Mouse (Mus musculus) megakaryocyte progenitor cell, adult 5-6 weeks (primary cell): Measurements from ENCODE around the gene Fkbp14. TPM values are rescaled to one million over a fixed set of nuclear protein-coding genes. Genes with fewer than 3 reads are reported as not detected.

ENCODE experiments used
- ATAC-seq: replicated peaks from 2 replicates; pipeline ENCODE4 v1.8.0; 2016; ENCODE audit warnings: mild to moderate bottlenecking, moderate TSS enrichment, inconsistent platforms; ENCODE audit not compliant: poor library complexity
- total RNA-seq, 2 experiments: library from RNA; stranded (forward) in 1 of 2; stranded (reverse) in 1 of 2; fragments of 157-497, 149-512 nt in 1 of 2; fragments of 200-1000 nt in 1 of 2; gene quantifications; 2 replicates each; pipeline versions ENCODE4 v1.2.3 to v1.2.4; 2015 to 2017

Gene Fkbp14
- total RNA-seq (2015): 0.54 TPM in 1 of 2 replicates, not detected in the other
- total RNA-seq (2017): 0.29 TPM in 1 of 2 replicates, not detected in the other

DNA sequence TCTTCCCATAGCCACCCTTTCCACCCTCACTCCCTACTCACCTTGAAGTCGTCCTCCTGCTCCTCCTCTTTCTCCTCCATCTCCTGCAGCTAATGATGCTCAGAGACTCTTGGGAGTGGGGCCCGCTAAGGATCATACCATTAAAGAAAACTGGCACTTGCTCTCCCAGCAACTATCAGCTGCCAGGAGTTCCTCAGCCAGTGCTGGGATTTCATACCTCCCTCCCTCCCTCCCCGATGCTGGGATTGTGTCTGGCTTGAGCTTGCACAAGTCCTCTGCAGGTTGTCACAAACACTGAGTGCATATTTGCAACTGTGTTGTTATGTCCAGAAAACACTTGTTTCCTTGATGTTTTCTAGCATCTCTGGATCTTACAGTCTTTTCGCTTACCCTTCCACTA, at the start of gene Fkbp14:
TSS of gene Fkbp14 (minus strand) at position 101 of the 400 bp plus-strand sequence.
- ATAC-seq: no peak

DNA sequence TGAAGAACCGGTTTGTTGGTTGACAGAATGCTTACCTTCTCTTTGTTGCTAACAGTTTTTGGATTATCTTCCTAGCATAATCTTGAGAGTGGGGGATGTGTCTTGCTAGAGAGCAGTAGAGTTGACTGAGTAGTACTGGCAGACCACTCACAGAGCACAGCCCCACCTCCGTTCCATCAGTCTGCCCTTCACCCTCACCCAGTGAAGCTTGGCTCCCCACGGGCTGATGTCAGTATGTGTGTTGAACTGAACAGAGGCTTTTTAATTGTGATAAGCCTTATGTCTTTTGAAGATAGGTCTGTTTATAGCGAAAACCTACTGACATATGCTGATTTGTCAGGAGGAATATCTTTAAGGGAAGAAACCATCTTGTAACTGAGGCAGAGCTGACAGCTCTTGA, 46.1 kb upstream of the Fkbp14 start:
- peak; percentile 81 for ATAC-seq

DNA sequence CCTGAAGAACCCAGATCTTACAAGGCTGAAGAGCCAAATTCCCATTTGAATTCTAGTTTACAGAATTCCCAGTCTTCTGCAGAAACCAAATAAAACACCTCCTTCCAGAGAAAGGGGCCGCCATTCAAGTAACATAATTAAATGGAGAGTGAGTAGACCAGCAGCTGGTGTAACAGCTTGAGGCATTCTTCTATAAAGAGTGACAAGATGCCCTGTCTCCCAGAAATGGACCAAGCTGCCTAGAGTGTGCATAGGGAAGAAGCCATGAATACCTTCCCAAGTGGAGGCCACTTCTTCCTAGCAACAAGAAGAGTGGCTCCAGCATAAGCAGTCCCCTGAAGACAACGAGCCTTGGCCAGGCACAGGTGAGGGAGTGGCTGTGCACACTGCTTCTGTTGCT, 44.8 kb upstream of the Fkbp14 start:
- no peak for ATAC-seq

DNA sequence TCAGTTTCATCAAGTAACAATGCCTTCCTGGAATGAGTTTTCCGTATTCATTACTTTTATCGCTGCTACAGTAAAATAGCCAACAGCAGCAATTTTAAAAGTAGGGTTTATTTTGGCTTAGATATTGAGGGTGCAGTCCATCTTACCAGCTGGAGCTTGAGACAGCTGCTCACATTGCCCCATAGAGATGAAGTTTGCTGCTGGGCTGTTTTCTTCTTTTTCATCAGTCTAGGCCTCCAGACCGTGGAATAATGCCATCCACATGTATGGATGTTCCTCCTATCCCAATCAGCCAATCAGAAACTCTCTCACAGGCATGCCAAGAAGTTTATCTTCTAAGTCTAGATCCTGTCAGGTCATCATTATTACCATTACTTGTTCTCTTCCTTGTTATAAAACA, 42.8 kb upstream of the Fkbp14 start:
- no peak for ATAC-seq

DNA sequence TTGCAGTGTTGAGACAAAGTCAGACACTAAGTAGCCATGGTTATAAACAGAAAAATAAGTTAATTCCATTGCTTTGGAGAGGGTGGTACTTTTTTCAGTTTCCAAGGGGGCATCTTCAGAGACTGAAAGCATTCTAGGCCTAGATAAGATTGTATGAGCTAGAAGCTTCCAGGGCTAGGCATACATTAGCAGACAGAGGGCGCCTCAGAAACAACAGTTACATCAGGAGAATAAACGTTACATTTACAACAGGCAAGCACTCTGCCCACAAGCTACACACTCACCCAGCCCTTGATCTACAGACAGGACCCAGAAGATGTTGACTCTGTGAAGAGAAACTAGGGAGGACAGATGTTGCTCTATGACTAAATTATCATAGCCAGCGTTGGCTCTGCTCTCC, 34.4 kb upstream of the Fkbp14 start:
- peak; percentile 52; the same call in 1 of the 2 replicates for ATAC-seq

DNA sequence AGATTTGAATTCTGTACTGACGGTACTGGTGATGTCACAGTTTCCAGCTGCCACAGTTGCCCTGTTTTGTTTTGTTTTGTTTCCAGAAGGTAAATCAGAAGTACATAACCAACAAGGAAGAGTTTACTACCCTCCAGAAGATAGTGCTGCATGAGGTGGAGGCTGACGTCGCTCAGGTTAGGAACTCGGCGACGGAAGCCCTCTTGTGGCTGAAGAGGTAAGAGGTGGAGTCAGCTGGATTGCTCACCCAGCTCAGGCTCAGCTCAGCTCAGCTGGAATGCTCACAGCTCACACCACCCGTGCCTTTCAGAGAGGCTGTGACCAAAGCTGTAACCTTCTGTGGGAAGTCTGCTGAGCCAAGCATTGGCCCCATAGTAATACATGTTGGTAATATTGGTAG, 32.6 kb upstream of the Fkbp14 start:
- ATAC-seq: peak; percentile 76

DNA sequence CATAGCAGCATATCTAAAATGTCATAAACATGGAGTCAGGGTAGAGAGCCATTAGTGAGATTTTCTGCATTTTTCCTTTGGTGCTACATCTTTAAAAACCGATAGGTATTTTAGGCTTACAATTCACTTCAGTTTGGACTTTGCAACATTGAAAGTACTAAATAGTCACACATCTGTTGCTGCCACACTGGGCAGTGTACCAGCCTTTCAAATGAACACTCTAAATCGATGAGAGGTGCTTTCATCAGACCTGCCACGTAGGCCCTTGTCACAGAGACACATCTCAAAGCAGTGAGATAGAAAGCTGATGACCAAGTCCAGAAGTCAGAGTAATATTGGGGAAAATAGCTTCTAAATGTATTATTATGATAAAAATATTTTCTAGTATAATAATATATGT, 31.3 kb upstream of the Fkbp14 start:
- ATAC-seq: no peak

DNA sequence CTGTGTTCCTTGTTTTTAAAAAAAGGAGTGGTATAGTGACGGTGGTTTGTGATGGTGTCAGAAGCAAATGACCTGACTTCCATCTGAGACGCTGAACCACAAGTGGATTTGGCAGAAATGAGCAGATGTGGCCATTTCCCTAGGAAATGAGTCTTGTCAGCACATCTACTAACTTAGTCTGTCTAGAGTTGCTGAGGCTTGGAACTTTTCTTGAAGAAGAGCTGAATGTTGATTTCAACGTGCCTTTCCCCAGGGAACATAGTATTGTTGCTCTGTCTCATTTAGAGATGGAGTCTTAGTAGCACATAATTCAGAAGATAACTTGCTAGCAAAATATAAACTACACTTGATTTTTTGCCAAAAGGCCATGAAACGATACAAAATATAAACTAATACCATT, 23.2 kb upstream of the Fkbp14 start:
- no peak for ATAC-seq

DNA sequence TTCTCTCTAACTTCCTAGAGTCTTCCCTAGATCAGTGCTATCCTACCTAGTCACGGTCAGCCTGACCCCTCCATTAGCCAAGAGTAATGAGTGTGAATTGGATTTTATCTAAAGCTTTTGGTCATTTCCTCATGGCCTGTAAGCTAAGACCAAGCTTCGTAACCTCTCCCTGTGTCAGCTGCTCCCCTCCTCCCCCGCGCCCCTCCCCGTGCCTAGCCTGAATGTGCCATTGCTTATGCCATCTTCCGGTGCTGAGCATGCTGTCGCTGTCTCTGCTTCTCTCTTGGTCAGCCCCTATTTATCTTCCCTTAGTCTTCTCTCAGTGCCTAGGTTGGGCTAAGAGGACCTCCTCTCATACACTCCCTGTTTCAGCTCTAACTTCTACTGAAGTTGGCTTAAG, 22.4 kb upstream of the Fkbp14 start:
- ATAC-seq: no peak

DNA sequence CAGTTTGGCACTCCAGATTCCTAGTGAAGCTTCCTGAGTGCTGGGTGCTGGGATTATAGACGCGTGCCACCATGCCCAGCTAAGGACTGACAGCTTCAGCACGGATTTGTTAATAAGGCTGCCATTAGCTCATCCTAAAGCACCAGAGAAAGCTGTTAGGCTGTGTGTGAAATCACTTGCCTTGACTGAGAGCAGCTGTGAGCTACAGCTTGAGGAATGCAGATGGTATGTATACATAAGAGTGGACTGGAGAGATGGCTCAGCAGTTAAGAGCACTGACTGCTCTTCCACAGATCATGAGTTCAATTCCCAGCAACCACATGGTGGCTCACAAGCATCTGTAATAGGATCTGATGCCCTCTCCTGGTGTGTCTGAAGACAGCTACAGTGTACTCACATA, 20.3 kb upstream of the Fkbp14 start:
- no peak for ATAC-seq

DNA sequence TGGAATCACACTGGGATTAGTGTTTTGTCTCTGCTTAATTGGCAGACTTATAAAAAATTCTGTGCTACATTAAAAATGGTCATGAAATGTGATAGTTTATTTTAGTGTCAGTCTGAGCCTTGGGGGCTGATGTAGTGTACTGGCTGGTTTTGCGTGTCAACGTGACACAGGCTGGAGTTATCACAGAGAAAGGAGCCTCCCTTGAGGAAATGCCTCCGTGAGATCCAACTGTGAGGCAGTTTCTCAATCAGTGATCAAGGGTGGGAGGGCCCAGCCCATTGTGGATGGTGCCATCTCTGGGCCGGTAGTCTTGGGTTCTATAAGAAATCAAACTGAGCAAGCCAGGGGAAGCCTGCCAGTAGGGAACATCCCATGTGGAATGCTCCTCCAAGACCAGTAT, 9.1 kb upstream of the Fkbp14 start:
- ATAC-seq: no peak

DNA sequence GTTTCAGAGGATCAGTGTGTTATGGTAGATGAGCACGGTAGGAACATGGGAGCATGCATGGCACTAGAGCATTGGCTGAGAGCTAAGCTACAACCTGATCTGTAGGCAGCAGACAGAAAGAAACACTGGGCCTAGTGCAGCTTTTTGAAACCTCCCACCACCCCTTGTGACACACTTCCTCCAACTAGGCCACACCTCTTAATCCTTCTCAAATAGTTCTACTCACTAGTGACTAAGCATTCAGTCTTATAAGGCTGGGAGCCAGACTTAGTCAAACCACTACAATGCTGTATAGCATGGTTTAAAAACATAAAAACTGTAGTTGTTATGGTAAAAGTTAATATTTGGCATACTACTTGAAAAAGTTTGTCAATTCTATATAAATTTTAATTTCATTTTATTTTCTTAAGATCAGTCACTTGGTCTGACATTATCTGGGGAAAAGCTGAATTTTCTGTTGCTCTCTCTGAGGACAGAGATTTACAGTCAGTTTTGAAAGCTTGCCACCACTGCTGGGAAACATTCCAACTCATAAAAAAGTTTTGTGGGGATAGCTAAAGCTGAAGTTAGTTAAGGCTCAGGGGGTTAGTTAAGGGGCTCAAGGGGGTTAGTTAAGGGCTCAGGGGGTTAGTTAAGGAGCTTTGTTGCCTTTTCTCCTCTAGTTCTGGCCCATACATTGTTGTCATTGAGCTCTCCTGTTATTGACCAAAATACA, 7.0 kb upstream of the Fkbp14 start:
- ATAC-seq: no peak

DNA sequence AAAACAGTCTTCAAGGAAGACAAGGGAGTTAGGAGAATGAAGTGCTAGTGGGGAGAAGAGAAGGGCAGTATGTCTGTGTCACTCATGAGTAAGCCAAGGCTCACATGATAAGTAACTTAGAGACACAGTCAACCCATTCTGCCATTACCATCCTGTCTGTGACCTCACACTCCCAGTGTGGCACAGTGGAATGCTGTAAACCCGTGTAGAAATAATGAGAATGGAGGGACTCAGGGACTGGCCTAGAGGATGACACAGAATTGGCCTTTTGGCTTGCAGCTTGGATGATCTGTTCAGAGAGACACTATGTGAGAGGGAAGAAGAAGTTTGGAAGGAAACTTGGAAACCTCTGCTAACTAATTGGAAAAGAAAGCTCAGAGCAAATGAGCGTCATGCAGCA, 5.8 kb upstream of the Fkbp14 start:
- ATAC-seq: no peak

DNA sequence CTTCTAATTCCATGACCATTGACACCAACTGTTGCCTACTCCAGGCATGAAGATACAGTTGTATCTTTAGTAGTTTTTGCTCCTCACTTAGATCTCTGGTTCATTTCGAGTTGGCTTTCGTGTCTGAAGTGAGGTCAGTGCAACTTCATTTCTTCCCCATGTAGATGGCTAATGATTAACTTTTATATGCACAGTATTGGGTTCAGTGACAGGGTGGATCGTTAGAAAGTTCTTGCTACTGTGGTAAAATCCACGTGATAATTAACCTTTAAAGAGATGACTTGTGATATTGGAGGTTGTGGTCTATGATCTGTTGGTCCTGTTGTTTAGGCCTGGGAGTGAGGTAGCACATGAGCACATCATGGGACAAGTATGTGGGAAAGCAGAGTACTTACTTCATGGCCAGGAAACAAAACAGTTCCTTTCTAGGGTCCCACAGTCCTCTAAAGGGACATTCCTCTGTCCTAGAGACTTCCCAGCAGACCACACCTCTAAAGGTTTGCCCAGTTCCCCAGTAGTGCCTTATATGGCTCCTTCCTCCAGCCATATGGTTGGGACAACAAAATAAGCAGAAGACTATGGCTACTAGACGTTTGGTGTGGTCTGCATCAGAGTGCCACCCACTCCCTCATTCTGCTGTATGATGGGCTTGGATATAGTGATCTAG, 3.7 kb upstream of the Fkbp14 start:
- ATAC-seq: no peak

DNA sequence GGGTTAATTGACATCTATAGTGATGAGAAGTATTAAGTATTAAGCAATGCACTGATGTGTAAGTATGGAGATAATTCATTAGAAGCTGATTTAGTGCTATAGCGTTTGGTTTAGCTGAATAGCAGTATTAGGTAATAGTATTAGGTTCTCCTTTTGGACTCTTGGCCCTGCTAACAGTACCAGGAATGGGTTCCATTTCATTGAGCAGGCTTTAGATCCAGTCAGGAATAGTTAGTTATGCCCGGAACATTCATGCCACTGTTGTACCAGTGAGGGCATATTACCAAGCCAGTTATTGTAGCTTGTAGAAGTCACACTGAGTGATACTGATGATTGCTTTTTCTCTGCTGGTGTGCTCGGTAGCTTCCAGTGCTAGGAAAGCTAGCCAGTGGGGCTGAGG, 603 bp upstream of the Fkbp14 start:
- ATAC-seq: no peak

DNA sequence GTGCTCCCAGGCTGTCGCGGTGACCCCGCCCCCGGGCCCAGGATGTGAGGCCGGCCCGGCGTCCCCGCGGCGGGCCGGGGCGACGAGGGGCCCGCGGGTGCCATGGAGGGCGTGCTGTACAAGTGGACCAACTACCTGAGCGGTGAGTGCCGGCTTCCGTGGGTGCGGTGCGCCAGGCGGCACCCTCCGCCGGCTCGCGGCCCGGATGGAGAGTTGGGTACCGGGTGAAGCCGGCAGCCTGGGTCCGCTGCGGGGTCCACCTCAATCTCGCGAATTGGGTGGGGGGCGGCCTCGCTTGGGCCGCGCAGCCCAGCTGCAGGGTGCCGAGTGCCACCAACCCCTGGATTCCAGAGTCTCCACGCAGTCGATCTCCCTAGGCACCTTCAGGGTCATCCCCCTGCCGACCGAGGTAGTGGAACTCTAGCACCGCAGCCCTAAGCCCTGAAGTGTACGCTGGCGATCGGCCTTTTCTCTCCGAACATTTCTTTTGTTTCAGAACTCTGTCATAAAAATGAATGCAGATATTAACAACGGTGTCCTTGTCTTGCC, 1.7 kb downstream of the Fkbp14 start:
- no peak for ATAC-seq

DNA sequence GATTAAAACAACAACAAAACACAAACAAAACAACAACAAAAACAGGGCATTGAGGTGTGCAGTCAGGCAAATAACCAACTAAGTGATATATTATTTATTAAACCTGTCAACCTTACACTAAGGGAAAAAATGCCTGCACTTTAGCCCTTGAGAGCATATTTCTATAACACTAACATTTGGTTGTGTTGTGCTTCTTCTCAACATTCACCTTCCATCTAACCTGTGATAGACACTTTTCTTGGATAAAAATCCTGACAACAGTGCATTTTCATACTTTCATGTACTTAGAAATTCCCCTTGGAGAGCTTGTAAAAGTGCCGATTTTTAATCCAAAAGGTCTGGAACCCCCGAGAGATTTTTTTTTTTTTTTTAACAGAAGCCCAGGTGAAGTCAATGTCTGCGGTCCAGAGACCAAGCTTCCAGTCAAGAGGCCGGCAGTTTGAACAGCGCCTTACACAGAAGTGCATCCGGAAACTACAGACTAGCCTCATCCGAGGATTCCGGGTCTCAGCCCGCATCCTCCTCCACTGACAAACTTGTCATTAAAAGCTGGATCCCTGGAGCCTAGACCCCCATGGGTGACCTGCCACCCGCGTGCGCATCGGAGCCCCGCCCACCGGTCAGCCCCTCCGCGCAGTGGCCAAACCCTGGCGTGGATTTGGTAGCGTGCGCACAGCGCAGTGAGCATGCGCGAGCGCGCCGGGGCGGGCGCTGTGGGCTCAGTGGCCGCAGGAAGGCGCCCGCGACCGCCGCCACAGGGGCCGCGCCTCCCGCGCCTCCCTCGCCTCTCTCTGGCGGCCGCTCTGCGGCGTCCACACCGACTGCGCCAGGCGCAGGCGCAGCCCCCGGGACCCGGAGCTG, 2.4 kb downstream of the Fkbp14 start, which contains the start of gene Plekha8:
TSS of gene Plekha8 (plus strand) at position 643 of the 861 bp plus-strand sequence.
- peak; percentile 81 for ATAC-seq

DNA sequence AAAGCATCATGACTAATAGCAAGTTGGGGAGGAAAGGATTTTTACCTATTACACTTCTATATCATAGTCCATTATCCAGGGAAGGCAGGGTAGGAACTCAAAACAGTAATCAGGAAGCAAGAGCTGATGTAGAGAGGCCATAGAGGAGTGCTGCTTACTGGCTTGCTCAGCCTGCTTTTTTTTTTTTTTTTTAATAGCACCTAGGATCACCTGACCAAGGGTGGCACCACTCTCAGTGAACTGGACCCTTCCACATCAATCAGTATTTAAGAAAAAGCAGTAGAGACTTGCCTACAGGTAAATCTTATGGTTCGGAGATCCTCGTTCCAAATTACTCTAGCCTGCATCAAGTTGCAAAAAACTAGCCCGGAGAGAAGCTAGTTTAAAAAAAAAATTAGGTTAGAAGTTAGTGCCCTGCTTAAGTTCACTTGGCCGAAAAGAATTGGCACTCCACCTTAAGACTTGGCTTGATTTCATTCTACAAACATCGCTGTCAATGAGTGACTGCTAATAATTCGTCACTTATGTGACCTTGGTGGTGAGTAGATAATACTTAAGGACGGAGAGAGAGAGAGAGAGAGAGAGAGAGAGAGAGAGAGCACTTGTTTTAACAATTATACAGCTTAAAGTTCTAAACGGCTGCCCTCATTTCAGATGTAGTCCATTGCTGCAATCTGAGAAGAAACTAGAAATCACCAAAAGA, 3.2 kb downstream of the Fkbp14 start:
- no peak for ATAC-seq

DNA sequence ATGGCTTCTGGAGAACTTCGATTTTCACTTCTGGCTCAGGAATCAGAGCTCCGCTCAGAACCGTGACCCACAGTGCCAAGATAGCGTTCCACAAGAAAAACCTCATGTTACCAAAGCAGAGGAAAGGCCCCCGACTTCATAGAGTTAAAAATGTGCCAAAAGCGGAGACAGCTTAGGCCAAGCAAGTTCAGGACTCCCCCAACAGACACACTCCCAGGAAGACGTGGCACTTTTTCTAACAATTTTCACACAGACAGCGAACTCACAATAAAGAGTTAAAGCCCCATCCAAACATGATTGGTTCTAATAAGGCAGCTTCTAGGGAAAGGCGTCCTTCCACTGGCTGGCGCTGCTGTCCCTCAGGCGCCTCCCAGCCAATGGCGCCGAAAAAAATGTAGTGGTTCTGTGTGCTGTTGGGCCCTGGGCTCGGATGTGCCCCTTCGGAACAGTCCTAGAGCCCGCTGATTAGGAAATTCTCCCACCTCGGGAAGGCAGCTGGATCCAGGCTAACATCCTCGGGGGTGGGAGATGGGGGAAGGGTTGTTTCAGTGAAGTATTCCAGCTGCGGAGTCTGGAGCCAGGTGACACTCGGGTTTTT, 4.1 kb downstream of the Fkbp14 start:
- ATAC-seq: peak; percentile 92

DNA sequence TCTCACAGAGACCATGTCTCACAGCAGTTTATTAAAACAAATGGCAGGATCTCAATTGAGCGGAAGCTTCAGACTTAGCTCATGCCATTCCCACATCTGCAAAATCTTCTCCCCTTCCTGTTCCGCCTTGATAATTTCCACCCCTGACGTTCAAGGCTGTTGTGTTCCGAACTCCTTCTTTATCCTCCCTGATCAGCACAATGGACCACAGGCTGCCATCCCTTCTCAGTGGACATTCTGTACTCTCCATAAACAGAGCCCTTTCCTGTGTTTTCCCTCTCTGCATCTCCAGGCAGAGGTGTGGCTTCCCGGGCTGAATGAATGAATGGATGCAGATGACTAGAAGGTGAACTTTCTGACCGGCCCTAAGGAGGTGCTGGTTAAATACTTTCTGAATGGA, 5.3 kb downstream of the Fkbp14 start:
- ATAC-seq: no peak
